Mouse (Mus musculus) kidney, adult 2 months (tissue): Measurements from ENCODE around the gene Caln1.

ENCODE experiments used
- CTCF ChIP-seq: fragments of 200-500 bp; conservative IDR thresholded peaks from 2 replicates; pipeline ENCODE4 v1.5.1; 2011; ENCODE audit warnings: low read depth, mild to moderate bottlenecking, control low read depth, low read length, moderate library complexity, mixed read lengths; ENCODE audit not compliant: insufficient read depth, insufficient read length
- POLR2A ChIP-seq: fragments of 200-500 bp; IDR thresholded peaks from one replicate; pipeline ENCODE4 v1.6.1; 2011; ENCODE audit warnings: low read depth, low read length, control low read depth

DNA sequence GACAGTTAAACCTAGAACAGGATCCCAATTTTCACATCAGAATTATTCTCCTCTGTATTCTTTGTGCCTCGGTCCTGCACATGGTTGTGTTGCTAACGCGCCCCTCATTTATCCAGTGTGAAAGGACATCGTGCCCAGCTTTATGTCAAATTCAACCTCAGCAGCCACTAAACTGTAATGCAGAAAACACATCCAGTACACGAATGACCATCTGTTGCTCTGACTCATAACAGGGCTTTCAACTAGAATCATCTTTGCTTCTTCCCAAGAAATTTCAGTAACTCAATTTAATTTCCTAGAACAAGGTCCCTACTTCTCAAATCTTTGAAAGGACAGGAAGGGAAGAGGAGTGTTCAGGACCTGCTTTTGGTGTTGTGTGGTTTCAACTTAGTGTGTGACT, 451.4 kb downstream of the Caln1 start:
- TF ChIP-seq CTCF (no peak), POLR2A (no peak)
